Mouse (Mus musculus): ENCODE results near the gene Aanat.

Aanat gene

DNA sequence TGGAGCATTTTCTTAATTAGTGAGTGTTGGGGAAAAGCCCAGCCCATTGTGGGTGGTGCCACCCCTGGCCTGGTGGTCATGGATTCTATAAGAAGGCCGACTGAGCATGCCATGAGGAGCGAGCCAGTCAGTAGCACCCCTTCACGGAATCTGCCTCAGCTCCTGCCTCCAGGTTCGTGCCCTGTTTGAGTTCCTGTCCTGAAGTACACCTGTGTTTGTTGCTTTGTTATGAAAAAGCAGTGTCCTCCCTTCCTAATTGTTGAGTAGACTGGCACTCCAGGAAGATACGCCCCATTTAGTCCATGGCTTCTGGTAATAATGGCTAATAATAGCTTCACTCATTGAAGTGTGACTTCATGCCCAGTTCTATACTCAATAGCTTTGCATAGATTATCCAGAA lies at the start of gene Aanat:
Aanat (plus strand) TSS at position 123 of the 400 bp plus-strand sequence.
- in situ Hi-C loops (cut with MboI, MseI), result loop anchor here (10.0 kb wide), 1 partner anchor 1828 kb away; the partner anchor contains the start of gene Cant1

DNA sequence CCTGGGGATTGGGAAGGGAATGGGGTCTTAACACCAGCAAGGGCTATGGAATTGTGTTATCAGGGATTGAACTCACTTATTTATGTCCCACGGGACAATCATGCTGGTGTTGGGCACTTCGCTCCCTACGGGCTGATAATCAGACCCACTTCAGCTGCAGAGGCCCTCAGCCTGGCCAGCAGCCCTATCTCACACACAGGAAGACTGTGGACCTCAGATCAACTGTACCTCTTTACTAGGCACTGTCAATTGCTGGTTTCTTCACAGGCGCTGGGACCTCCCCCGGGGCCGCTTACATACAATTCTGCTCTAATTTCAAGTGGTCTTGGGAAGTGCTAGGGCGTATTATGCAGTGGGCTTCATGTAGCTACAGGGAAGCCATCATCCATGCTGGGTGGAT lies 49.5 kb upstream of the Aanat start:
- in situ Hi-C loops (cut with MboI, MseI), result no loop called here

DNA sequence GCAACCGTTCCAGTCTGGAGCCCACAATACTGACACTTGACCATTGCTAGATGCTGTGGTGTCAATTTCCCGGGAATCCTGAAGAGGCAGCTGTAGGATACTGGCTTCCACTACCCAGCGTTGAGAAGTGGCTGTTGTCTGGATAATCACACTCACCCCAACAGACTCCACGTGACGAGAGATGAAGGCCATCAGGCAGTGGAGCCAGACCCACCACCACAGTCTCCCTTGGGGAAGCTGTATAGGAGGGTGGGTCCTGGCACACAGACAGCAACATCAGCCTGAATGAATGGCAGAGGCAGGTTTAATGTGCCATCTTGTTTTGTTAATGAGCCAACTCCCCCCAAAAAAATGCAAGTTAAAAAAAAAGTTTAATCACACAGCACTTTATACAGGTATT lies 48.8 kb upstream of the Aanat start:
- in situ Hi-C loops (cut with MboI, MseI), result no loop called here

DNA sequence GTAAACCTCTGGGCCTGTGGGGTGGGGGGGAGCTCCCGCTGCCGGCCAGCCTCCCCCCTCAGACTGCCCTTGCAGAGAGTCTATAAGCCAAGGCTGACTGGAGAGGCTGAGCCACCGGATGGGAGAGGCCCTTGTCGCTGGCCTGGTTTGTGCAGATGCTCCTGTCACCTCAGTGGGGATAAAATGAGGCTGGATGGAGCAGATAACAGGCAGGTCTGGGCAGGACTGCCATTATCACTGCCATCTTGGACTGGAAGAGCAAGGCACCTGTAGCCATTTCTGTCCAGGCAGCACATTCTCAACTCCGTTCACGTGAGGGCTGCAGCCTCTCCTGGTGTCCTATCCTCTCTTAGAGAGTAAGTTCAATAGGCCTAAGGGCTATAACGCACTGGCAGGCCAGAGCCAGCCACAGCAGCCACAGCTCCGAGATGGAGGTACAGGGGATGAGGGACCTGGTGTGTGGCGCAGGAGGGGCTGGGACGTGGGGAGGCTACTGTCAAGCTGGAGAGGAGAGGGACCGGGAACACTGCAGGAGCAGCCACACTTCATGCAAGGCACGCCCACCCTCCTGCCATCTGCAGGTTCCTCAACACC lies 48.0 kb upstream of the Aanat start:
- in situ Hi-C loops (cut with MboI, MseI), result no loop called here

DNA sequence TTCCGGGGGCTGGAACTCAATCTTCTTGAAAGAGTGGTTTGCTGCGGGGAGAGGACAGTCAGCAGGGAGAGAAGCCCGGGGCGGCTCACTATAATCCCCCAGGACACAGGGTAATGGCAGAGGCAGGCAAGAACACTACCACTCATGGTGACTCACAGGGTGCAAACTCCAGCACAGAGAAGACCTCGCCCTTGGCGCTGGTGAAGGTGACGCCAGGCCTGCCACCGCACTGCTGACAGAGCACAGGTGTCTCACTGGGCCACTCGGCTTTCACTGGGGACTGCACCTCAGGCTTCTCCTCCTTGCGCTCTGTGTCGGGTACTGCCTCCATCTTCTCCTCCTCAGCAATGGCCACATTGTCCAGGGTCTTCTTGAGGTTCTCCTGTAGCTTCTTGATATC lies 45.0 kb upstream of the Aanat start:
- in situ Hi-C loops (cut with MboI, MseI), result no loop called here

DNA sequence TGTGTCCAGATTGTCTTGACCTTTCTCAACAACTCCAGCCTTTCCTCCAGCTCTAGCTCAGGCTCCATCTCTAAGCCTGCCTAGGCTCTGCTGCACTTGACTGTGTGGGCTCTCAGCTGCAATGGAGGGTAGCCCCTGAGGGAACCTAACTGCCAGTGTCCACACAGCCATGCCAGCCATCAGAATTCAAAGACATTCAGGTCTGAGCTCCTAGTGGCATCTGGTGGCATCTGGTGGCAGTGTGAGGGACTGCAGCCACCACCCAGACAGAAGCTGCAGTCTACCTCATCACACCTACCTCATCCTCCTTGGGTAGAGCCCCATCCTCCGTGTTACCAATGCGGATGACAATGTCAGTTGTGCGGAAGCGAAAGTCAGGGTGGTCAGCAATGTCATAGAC lies 43.1 kb upstream of the Aanat start:
- in situ Hi-C loops (cut with MboI, MseI), result no loop called here

DNA sequence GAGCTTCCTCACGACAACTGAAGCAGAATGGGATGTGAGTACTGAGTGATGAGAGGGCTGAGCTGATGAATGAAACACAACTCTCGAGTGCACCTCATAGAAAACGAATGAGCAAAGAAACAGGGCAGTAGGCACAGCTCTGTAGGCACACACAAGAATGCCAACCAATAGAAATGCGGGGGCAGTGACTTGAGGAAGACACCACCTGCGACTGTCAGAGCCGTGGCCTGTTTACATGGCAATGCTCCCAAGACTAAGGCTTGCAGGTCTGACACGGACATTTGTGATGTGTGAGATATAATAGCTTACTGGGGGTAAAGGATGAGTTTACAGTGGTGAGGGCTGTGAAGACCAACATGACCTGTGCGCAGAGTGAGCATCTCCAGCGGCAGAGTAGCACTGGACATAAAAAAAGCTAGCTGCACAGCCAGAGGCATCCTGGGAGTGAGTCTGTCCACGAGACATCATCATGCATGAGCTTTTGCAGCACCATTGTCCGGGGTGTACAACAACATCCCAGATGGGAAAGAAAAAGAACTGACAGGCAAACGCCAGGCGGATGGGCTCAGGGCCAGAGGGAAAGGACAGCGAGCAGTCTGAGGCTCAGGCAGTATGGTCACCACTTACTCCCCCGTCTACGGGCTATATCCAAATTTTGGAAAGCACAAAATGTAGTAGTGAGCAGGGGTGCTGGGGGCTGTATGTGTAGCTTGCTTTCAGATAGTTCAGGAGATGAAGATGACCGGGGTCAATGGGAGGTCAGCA lies 38.8 kb upstream of the Aanat start:
- in situ Hi-C loops (cut with MboI, MseI), result no loop called here

DNA sequence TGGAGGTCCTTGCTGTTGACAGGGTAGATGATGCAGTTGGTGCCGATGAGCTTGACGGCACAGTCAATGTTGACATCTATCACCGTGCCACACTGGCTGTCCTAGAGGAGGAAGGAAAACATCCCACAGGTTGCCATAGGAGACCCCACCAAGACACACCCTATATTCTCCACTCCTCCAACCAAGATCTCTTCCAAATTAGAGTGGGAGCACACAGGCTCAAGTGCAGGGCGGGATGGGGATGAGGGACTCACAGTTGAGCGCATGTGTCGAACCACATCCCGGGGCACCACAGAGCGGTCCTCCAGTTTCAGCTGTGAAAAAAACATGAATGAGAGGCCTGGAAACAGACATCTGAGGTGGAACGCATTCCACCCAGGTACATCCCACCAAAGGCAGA lies 37.5 kb upstream of the Aanat start:
- in situ Hi-C loops (cut with MboI, MseI), result no loop called here

DNA sequence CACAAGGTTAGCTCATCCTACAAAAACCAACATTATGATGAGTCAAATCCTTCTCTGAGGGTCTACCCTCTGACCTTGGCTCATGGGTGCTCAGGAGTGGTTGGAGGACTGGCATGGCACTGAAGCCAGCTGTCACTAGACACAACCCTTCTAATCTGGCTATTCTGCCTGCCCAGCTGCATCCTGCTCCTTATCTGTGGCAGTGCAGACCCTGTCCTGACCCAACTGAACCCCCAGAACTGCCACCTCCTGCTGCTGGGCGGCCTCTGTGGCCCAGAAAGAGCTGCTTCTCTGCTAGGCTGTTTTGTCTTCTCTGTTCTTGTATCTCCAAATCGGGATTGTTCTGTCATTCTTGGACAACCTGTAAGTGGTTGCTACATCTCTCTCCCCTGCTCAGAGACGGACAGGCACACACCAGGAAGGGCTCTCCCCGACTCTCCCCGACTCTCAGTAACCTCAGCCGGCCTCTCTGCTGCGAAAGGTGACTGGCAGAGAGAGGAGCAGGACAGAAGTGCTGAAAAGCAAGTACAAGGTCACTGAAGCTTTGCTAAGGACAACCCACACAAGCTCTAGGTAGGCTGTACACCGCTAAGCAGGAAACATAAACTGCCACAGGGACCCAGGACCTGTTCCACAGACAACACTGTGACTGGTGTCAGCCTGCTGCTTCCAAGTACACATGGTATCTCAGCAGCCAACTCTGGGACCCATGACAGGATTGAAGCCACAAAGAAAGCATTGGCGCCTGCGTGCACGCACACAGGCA lies 36.8 kb upstream of the Aanat start:
- in situ Hi-C loops (cut with MboI, MseI), result no loop called here

DNA sequence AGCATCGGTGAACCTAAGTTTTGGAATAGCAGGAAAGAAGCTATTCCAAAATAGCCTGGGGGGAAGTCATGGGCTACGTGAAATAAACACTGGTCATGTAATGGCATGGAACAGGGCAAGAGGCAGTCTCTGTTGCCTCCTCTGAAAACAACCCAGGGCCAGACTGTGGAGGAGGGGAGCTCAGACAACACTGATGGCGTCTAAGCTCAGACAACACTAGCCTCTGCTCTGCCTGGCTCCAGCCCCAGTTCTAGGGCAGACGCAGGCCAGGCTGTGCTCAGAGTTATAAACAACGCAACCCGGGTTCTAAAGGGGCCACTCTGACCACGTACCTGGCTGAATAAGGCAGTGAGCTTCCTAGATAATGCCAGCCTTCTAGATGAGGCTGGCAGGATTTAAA lies 35.5 kb upstream of the Aanat start:
- in situ Hi-C loops (cut with MboI, MseI), result no loop called here

DNA sequence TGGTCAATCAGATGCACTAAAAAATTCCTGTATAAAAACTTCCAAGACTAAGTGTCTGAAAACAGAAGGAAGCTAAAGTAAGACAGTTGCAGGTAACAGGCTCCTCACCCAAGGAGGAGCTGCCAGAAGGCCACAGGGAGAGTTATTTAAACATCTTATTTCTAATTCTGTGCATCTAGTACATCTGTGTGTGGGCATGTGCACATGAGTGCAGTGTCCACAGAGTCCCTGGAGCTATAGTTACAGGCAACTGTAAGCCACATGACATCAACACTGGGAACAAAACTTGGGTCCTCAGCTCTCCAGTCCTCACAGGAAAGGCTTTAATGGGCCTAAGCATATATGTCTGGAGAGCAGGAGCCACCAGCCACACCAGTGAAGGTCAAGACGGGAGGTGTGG lies 34.0 kb upstream of the Aanat start:
- in situ Hi-C loops (cut with MboI, MseI), result no loop called here

DNA sequence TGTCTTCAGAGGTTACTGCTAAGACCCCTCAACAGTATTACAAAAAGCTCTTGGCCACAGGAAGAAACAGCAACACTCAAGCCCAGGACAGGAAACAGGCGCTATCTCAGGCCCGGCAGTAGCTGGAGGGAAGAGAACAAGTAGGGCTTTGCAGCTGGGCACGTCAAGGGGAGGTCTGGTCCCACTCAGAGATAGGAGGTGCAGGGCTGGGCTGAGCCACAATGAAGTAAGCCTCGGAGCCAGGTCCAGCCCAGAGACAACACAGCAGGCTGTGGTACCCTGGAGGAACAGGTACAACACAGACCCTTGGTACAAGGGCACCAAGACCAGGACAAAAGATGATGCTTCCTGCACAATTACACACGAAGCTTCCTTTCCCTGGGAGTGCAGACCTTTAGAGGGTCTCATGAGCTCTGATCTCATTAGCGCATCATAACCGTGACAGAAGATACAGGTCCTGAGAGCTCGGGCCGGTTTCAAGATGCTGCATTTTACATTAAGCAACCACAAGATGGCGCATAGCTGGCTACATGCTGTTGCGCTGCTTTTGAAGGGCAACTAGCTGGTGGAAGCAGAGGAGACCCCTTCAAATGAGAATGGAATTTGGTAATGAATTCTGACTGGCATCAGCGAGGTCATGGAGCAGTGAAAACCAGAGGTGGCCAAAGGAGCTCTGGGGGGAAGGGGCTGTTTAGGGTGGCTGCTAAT lies 31.9 kb upstream of the Aanat start:
- in situ Hi-C loops (cut with MboI, MseI), result no loop called here

DNA sequence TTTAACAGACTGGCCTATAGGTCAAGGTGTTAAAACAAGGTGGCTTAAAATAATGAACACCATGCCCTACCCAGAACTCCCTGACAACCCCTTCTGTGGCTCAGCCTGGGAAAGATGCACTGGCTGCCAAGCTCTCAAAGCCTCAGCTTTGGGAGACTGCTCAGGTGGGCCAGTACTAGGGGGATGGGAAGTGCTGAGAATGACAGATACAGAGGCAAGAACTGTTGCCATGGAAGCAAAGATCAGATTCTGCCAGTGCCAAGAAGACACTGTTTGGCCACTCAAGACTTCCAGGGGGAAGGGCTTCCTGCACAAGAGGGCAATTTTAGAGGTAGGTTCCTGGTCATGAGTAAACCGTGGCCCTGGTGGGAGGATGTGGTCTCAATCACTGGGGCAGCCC lies 30.7 kb upstream of the Aanat start:
- in situ Hi-C loops (cut with MboI, MseI), result no loop called here

DNA sequence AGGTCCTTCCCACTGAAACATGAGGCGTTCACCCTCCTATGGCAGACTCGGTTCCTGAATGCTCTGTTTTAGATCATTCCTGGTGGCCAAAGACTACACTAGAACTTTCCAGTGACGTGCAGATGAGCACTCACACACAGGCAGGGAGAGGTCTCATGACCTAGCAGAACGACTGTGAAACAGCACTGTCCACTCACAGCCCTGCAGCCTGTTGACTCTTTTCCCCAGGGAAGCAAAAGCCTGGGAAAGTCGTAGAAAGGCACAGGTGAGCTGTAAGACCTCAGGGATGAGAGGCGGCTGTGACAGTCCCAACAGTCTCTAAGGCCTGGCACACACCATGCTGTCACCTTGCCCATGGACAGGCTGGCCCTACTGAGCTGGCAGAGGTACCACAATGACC lies 29.9 kb upstream of the Aanat start:
- in situ Hi-C loops (cut with MboI, MseI), result no loop called here

DNA sequence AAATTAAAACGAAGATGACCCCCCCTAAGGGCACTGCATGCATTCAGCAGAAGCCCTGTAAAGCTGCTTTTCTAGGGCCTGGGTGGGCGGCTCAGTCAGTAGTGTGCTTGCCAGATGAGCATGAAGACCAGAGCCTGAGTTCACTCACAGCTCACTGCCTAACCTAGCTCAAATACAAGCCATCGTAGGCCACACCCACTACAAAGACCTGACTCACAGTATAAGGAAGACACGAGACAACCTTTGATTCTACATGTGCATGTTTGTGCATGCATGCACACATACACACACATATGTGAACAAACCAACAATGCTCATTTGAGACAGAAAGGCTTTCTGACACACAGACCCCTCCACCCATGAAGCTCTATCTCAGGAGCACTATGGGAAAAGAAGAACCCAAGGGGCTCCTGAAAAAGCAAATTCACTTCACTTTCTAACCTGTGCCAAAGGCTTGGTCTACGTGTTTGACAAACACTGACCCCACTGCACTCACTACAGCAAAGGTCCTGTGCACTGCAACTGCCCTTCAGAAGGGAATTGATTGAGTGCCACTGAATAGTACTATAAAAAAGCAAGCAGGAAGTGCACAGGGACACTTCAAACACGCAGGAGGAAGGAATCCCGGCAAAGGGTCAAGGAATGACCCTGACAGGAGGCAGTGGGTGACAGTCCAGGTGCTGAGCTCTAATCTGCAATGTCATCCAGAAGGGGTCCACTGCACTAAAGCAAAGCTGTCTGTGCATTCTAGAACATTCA lies 20.8 kb upstream of the Aanat start:
- in situ Hi-C loops (cut with MboI, MseI), result no loop called here

DNA sequence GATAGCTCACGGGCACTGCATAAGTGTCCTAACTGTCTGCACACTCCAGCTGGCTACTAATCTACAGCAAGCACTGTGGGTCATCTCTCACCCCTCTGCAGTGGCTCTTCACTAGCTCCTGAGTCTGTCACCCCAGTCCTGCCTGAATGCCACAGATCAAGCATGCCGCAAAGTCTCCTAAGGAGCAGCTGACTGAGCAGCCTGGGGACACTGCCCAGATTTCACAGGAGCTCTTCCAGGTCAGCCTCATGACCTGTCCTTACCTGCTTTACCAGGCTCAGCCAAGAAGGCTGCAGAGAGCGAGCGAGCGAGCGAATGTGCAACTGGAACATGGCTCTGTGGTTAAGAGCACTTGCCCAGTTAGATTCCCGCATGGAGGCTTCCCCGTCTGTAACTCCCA lies 18.7 kb upstream of the Aanat start:
- in situ Hi-C loops (cut with MboI, MseI), result no loop called here

DNA sequence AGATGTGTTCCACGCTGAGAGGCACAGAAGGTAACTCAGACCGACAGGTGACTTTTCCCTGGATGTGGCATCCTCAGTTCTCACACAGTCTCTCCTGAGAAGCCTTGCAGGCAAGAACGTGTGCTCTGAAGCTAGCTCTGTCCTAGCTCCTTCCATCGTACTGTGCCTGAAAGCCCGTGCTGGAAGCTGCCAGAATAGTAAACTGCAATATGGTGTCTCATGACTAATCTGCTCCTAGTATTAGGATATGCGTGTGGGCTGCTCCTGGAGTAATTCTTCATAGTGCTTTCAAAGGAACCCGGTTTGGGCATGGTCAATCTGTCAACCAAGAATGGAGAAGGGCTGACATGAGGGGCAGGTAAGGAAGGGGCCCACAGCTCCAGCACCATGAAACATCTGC lies 15.4 kb upstream of the Aanat start:
- in situ Hi-C loops (cut with MboI, MseI), result no loop called here

DNA sequence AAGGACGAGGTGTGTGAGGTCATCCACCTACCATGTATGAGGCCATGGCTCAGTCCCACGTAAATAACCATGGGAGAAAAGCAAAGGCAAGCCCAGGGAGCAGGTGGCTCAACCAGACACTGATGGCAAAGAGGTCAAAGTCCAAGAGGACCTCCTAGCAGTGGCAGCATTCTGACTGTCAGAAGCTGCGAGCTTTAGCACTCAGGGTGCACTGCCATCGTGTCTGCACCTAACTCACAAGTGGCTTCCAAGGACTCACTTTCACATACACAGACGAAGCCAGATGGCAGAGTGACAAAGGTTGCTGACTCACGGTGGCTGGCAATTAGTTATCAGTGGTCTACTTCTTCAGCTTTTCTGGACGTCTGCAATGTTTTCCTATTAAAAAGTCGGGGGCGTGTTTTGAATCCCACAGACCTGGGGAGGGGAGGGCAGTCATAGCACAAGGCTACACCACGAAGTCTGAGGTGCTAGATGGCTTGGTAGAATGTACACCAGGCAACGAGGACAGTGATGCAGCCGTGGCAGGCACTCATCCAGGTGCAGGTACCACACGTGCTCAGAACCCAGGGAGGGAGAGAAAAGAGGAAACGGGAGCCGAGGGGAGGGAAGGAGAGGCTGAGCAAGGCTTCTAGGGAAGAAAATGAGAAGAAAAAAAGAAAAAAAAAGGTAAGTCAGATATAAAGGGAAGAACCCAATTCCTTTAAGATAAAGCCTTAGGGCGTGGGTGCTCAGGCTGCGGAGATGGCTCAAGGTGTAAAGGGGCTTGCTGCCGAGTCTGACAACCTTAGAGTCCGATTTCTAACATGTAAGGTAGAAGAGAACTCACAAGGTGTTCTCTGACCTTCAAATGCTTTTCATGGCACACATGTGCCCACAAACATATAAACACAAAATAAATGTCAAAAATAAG lies 14.2 kb upstream of the Aanat start:
- in situ Hi-C loops (cut with MboI, MseI), result no loop called here

DNA sequence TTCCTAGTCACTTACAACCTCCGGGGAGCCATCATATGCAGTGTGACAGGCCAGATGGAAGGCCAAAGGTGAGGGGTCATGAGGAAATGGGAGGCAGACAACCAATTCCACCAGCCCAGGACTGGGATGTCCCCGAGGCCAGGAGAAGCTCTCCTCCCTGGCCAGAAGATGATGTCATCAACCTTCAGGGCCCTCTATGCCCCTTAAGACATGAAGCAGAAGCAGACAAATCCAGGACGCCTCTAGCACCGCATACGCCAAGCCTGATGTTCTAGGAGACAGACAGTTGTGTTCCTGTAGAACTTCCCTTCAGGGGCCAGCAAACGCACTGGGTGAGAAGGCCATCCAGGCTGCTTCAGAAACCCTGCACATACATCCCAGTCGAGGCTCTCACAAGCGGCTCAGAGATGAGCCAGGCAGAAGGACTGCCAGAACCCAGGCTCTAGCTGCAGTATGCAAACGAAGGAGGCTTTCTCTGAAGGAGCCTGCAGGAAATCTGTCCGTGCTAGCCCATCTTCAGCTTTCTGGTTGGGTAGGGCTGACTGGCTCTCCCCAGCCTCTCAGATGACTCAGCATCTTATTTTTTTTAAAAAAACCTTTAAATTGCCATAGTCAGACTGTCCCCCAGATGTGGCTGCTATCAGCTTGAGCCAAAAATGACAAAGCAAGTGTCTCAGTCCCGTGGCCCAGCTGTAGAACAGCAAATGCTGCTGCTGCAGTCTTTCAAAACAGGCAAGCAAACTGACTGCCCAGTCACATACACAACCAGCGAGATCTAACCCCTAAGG lies 13.3 kb upstream of the Aanat start:
- in situ Hi-C loops (cut with MboI, MseI), result no loop called here

DNA sequence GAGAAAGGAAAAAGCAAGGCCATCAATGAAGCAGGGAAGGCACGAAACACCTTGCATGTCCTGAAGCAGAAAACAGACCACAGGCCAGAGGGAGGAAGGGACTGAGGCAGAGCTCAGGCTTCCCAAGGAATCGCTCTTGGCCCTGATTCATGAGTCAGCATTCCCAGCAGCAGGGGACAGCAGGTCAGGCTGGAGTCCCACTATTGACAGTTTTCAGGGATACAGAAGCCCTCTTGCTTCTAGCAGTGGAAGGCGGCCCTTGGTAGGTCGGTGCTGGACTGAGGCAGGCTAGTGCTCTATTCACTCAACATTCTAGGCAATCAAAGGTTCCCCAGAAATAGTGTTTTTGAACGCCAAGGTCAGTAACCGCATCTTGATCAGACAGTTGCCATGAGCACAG lies 11.7 kb upstream of the Aanat start:
- in situ Hi-C loops (cut with MboI, MseI), result no loop called here

Measured in T-helper 1 cell (primary cell).